Mouse (Mus musculus): ENCODE measurements around the gene Afap1l2. TPM values are rescaled to one million over a fixed set of nuclear protein-coding genes. Genes with fewer than 3 reads are reported as not detected.

The Afap1l2 gene
- polyA plus RNA-seq, 1 experiment from 2014 or later, result 12.5 TPM

DNA sequence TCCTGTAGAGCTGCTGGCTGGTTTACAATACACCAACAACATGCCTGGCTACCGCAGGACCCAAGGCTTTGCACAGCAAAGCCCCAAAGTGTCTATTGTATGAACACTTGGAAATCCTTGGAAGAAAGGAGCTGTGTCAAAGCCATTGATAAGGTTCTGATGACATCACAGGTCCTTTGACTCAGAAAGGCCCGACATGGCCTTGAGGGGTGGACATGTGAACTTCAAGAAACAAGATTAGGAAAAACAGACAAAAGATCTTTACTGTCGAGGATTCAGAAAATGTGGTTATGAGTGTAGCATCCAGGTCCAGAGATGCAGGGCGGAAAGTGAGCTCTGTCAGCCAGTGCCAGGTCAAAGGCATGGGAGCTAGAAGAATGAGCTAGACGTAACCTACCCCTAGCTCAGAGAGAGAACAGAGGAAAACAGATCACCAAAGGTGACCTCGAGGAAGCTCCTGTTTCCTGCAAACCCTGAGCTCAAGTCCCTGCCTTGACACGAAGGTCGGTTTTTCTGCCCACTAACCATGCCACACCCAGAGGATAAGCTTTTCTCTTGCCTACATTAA is 15.0 kb downstream of the Afap1l2 start:
- WGBS, result 67% methylated on average over 8 of the region's 8 CpGs
- Histone ChIP-seq H3K9ac (ENCODE audit: low read depth, low read length) (no peak overlapping the region), H3K4me1 (ENCODE audit: control insufficient read depth, insufficient read depth, low read length) (peaks cover 37% of the 10 kb centered on the region), H3K27ac (ENCODE audit: low read depth, low read length) (no peak overlapping the region), H3K9me3 (ENCODE audit: control insufficient read depth, low read length) (no peaks in the 10 kb centered on the region), H3K4me3 (ENCODE audit: low read length) (no peak overlapping the region), H3K4me2 (replicated peaks; ENCODE audit: low read depth, low read length) (no peak overlapping the region), H3K27me3 (ENCODE audit: control insufficient read depth, insufficient read depth, low read length) (no peaks in the 10 kb centered on the region), H3K36me3 (ENCODE audit: control insufficient read depth, insufficient read depth, low read length) (no peaks in the 10 kb centered on the region)
- ATAC-seq (ENCODE audit: low FRiP score, low TSS enrichment), result no peak

DNA sequence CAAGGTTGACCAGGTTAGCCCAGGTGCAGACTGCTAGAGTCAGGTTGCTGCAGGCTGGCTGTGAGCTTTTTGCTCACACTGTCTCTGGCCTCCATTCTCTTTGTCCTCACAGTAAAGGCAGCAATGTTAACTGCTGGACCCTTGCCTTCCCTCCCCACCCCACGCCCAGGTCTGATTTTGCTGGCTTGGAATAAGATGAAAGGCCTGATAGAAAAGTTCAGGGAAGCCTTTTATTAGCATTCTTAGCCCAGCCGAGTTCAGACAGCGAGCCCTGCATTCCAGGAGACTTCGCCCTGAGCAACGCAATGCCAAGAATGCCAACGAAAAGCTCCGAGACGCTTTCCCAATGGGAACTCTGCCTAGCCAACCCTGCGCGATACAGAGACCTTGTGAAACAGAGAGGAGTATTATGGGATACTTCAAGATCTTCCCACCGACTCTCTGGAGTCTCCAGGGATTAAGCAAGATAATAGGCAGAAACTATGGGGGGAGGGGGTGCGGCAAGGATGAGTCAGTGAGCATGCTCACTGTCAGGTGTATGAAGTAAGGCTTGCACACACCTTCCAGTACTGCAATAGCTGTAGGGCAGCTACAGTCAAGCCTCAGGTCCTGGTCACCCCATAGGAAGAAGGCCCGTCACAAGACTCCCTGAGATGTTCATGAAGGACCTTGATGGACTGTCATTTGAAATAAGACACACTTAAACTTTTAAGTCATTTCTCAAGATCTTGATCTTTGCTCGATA is 17.5 kb downstream of the Afap1l2 start:
- H3K4me1 ChIP-seq (ENCODE audit: control insufficient read depth, insufficient read depth, low read length), result peaks cover 33% of the 10 kb centered on the region
- no peak overlapping the region for H3K4me2 ChIP-seq (replicated peaks; ENCODE audit: low read depth, low read length)
- H3K27ac ChIP-seq (ENCODE audit: low read depth, low read length), result no peak overlapping the region; the same call in 1 of the 2 replicates
- H3K9me3 ChIP-seq (ENCODE audit: control insufficient read depth, low read length), result no peaks in the 10 kb centered on the region
- WGBS, result 61% methylated on average over 14 of the region's 14 CpGs
- no peaks in the 10 kb centered on the region for H3K36me3 ChIP-seq (ENCODE audit: control insufficient read depth, insufficient read depth, low read length)
- no peak overlapping the region for H3K9ac ChIP-seq (ENCODE audit: low read depth, low read length)
- no peaks in the 10 kb centered on the region for H3K27me3 ChIP-seq (ENCODE audit: control insufficient read depth, insufficient read depth, low read length)
- no peak for ATAC-seq (ENCODE audit: low FRiP score, low TSS enrichment)
- H3K4me3 ChIP-seq (ENCODE audit: low read length), result no peak overlapping the region

DNA sequence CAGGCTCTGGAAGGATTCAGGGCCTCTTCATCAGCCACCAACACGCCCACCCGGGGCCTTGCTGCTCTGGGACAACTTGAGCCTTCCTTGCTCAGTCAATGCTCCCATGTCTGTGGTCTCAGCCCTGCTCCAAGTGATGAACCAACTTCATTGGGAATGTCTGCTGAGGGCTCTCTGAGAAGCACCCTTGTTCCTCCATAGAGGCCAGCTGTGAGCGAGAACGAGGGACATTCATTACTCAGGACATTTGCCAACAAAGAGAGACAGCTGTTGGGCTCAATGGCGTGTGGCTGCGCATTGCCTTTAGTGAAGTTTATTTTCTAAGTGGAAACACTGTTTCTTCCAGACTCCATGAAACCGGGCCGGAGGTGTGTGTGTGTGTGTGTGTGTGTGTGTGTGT is 18.9 kb downstream of the Afap1l2 start:
- peaks cover 30% of the 10 kb centered on the region for H3K4me1 ChIP-seq (ENCODE audit: control insufficient read depth, insufficient read depth, low read length)
- no peak overlapping the region for H3K9ac ChIP-seq (ENCODE audit: low read depth, low read length)
- no peaks in the 10 kb centered on the region for H3K36me3 ChIP-seq (ENCODE audit: control insufficient read depth, insufficient read depth, low read length)
- no peaks in the 10 kb centered on the region for H3K9me3 ChIP-seq (ENCODE audit: control insufficient read depth, low read length)
- H3K27ac ChIP-seq (ENCODE audit: low read depth, low read length), result 0 out of 2 replicates have a peak overlapping the region, but pooled peaks have one; percentile 20
- WGBS, result 69% methylated on average over 8 of the region's 8 CpGs
- H3K4me3 ChIP-seq (ENCODE audit: low read length), result no peak overlapping the region
- no peak for ATAC-seq (ENCODE audit: low FRiP score, low TSS enrichment)
- H3K4me2 ChIP-seq (replicated peaks; ENCODE audit: low read depth, low read length), result no peak overlapping the region
- H3K27me3 ChIP-seq (ENCODE audit: control insufficient read depth, insufficient read depth, low read length), result no peaks in the 10 kb centered on the region

DNA sequence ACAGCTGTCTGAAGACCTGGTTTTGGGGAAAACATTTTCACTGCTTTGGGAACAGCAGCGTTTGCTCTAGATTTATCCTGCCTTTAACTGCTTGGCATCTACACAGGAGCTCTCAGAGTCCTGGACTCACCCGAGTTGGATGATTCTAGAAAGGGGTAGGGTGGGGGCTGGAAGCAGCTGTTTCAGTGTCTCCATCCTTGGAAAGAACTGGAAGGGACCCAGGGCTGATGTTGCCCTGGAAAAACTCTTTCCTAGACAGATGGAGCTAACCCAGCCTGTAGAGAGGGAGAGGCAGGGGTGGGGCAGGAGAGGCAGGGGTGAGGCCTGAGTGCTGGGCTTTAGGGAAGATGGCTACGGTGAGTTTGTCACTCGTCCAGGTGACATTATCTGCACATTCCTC is 23.8 kb downstream of the Afap1l2 start:
- no peak overlapping the region for H3K4me2 ChIP-seq (replicated peaks; ENCODE audit: low read depth, low read length)
- no peak overlapping the region for H3K9ac ChIP-seq (ENCODE audit: low read depth, low read length)
- H3K9me3 ChIP-seq (ENCODE audit: control insufficient read depth, low read length), result no peaks in the 10 kb centered on the region
- H3K4me3 ChIP-seq (ENCODE audit: low read length), result no peak overlapping the region
- H3K27me3 ChIP-seq (ENCODE audit: control insufficient read depth, insufficient read depth, low read length), result no peaks in the 10 kb centered on the region
- H3K27ac ChIP-seq (ENCODE audit: low read depth, low read length), result no peak overlapping the region
- ATAC-seq (ENCODE audit: low FRiP score, low TSS enrichment), result no peak
- no peaks in the 10 kb centered on the region for H3K36me3 ChIP-seq (ENCODE audit: control insufficient read depth, insufficient read depth, low read length)
- H3K4me1 ChIP-seq (ENCODE audit: control insufficient read depth, insufficient read depth, low read length), result peaks cover 23% of the 10 kb centered on the region
- WGBS, result 61% methylated on average over 4 of the region's 4 CpGs

DNA sequence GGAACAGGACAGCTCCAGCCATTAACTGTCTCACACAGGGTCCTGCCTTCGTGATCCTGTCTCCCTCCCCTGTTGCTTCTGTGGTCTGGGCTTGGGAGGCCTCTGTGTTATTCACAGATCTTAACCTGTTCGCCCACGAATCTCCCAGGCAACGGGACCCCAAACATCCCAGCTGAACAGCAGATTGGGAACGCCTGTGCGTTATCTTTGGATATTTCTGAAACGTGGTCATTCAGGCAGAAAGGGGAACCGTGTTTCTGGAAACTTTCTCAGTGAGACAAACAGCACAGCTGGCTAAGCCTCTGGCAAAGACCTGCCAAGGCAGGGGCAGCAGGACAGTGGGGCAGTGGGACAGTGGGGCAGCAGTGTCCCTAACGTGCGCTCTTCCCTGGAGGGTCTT is 24.3 kb downstream of the Afap1l2 start:
- peaks cover 18% of the 10 kb centered on the region; the same call in 1 of the 2 replicates for H3K4me1 ChIP-seq (ENCODE audit: control insufficient read depth, insufficient read depth, low read length)
- H3K27me3 ChIP-seq (ENCODE audit: control insufficient read depth, insufficient read depth, low read length), result no peaks in the 10 kb centered on the region
- no peaks in the 10 kb centered on the region for H3K9me3 ChIP-seq (ENCODE audit: control insufficient read depth, low read length)
- ATAC-seq (ENCODE audit: low FRiP score, low TSS enrichment), result no peak
- H3K36me3 ChIP-seq (ENCODE audit: control insufficient read depth, insufficient read depth, low read length), result no peaks in the 10 kb centered on the region
- WGBS, result 65% methylated on average over 10 of the region's 10 CpGs
- H3K4me3 ChIP-seq (ENCODE audit: low read length), result no peak overlapping the region
- no peak overlapping the region for H3K27ac ChIP-seq (ENCODE audit: low read depth, low read length)
- H3K4me2 ChIP-seq (replicated peaks; ENCODE audit: low read depth, low read length), result no peak overlapping the region
- no peak overlapping the region for H3K9ac ChIP-seq (ENCODE audit: low read depth, low read length)

DNA sequence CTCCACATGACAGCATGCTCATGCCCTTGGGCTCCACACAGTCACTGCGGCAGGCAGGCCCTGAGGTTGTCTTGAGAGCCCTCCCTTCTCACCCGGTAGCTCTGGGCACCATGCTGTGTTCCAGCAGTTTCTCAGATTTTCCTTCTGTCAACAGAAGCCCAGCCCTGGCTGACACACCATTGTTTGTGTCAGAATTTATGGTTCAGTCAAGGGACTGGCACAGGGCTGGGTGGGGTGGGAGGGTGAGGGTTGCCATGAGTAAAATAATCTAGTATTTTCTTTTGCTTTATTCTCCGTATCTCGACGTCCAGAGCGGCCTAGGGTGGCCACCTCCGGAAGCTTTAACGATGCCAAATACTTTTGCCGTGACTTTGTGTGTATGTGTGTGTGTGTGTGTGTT is 26.3 kb downstream of the Afap1l2 start:
- Histone ChIP-seq H3K4me1 (ENCODE audit: control insufficient read depth, insufficient read depth, low read length) (peaks cover 15% of the 10 kb centered on the region; the same call in 1 of the 2 replicates), H3K4me3 (ENCODE audit: low read length) (no peak overlapping the region), H3K9me3 (ENCODE audit: control insufficient read depth, low read length) (no peaks in the 10 kb centered on the region), H3K9ac (ENCODE audit: low read depth, low read length) (no peak overlapping the region), H3K27me3 (ENCODE audit: control insufficient read depth, insufficient read depth, low read length) (no peaks in the 10 kb centered on the region), H3K27ac (ENCODE audit: low read depth, low read length) (no peak overlapping the region), H3K36me3 (ENCODE audit: control insufficient read depth, insufficient read depth, low read length) (no peaks in the 10 kb centered on the region), H3K4me2 (replicated peaks; ENCODE audit: low read depth, low read length) (no peak overlapping the region)
- ATAC-seq (ENCODE audit: low FRiP score, low TSS enrichment), result no peak
- WGBS, result 64% methylated on average over 9 of the region's 9 CpGs

DNA sequence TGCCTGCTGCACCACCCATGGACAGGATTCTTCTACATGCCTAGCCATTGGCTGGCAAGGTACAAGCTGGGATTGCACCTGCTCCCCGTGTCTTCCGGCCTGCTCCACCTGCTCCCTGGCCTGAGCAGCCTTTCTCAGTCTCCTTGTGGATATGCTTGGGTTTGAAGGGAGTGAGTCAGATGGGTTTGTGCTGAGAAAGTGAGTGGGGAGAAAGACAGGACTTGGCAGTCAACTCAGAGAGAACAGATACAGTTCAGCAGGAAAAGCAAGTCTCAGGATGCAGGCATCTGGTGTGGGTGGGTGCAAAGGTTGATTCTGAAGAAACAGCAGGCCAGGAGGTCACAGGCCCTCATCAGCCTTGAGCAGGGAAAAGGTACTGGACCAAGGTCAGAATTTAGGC is 27.2 kb downstream of the Afap1l2 start:
- WGBS, result 96% methylated on average over 2 of the region's 2 CpGs
- Histone ChIP-seq H3K27me3 (ENCODE audit: control insufficient read depth, insufficient read depth, low read length) (no peaks in the 10 kb centered on the region), H3K9me3 (ENCODE audit: control insufficient read depth, low read length) (no peaks in the 10 kb centered on the region), H3K36me3 (ENCODE audit: control insufficient read depth, insufficient read depth, low read length) (no peaks in the 10 kb centered on the region), H3K4me3 (ENCODE audit: low read length) (no peak overlapping the region), H3K27ac (ENCODE audit: low read depth, low read length) (no peak overlapping the region), H3K4me1 (ENCODE audit: control insufficient read depth, insufficient read depth, low read length) (peaks cover 15% of the 10 kb centered on the region; the same call in 1 of the 2 replicates), H3K9ac (ENCODE audit: low read depth, low read length) (no peak overlapping the region), H3K4me2 (replicated peaks; ENCODE audit: low read depth, low read length) (no peak overlapping the region)
- ATAC-seq (ENCODE audit: low FRiP score, low TSS enrichment), result no peak

DNA sequence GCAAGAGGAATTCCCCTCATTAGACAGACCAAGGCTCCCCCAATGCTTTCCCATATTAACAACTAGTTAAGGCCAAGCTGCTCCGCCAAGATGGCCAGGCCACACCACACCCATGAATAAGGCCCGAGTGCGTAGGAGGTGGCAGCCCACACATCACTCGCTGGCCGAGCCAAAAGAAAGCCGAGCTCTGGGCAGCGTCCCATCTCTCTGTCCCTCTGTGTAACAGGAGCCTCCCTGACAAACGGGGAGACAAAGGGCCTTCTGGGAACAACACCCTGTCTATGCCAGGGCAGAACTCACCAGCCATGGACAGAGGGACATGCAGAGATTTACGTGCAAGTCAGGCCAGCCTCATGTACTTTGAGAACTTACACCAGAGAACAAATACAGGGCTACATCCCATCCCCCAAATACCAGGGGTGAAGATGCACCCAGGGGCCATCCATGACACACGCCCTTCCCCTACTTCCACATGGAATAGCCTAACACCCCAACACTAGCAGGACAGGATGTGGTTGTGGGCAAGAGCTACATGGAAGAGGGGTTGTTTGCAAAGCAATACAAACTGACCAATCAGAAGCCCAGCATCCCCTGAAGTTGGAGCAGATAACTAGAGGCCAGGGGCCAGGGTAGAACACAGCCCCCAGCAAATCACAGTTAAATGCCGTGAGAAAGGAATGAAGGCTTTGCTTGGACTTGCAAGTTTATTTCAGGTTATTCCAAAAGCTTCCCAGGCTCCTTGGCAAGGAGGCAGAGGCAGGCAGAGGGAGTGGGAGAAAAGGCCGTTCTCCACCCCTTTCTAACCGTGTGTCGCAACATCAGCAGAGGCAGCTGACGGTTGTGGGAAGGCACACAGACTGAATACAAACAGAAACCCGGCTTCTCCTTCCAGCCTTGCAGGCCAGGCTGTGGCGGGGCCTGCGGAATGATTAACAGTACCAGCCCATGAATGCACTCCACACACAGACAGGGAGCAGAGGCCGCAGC is 30.8 kb downstream of the Afap1l2 start:
- 36% methylated on average over 19 of the region's 19 CpGs for WGBS
- H3K4me1 ChIP-seq (ENCODE audit: control insufficient read depth, insufficient read depth, low read length), result peaks cover 10% of the 10 kb centered on the region; the same call in 1 of the 2 replicates
- no peaks in the 10 kb centered on the region for H3K27me3 ChIP-seq (ENCODE audit: control insufficient read depth, insufficient read depth, low read length)
- H3K36me3 ChIP-seq (ENCODE audit: control insufficient read depth, insufficient read depth, low read length), result no peaks in the 10 kb centered on the region
- H3K9ac ChIP-seq (ENCODE audit: low read depth, low read length), result no peak overlapping the region
- H3K27ac ChIP-seq (ENCODE audit: low read depth, low read length), result peak overlapping the region; percentile 68
- no peak overlapping the region; the same call in 1 of the 2 replicates for H3K4me2 ChIP-seq (replicated peaks; ENCODE audit: low read depth, low read length)
- ATAC-seq (ENCODE audit: low FRiP score, low TSS enrichment), result peak; percentile 75
- no peaks in the 10 kb centered on the region for H3K9me3 ChIP-seq (ENCODE audit: control insufficient read depth, low read length)
- H3K4me3 ChIP-seq (ENCODE audit: low read length), result no peak overlapping the region

Data from kidney, embryonic 14.5 days (tissue).